Mouse (Mus musculus) spleen, adult 2 months (tissue): ENCODE data around the gene Atp6v0e. TPM values are rescaled to one million over a fixed set of nuclear protein-coding genes. Genes with fewer than 3 reads are reported as not detected.

Experiments
- DNase-seq, 2 experiments: peaks; one replicate each; pipeline versions ENCODE4 v3.0.0 to v3.0.0-alpha.2; 2012 to 2021; ENCODE audit warnings: low spot score in 2 of 2, low read depth in 1 of 2
- H3K27ac ChIP-seq: fragments of 200-500 bp; 2 replicates; pipeline ENCODE4 v1.5.1; 2012; ENCODE audit warnings: low read length, inconsistent platforms; ENCODE audit not compliant: insufficient read depth
- H3K27me3 ChIP-seq: fragments of 200-500 bp; 2 replicates; pipeline ENCODE4 v1.6.1; 2012; ENCODE audit warnings: mild to moderate bottlenecking, moderate library complexity, low read length, inconsistent platforms; ENCODE audit not compliant: control insufficient read depth, insufficient read depth
- H3K36me3 ChIP-seq: fragments of 200-500 bp; 2 replicates; pipeline ENCODE4 v1.6.1; 2012; ENCODE audit warnings: mild to moderate bottlenecking, low read length, inconsistent platforms; ENCODE audit not compliant: control insufficient read depth, insufficient read depth
- H3K4me1 ChIP-seq: fragments of 200-500 bp; 2 replicates; pipeline ENCODE4 v1.6.1; 2011; ENCODE audit warnings: inconsistent platforms; ENCODE audit not compliant: control insufficient read depth, insufficient read depth, insufficient read length
- H3K4me3 ChIP-seq: fragments of 200-500 bp; 2 replicates; pipeline ENCODE4 v1.5.1; 2011; ENCODE audit warnings: mild to moderate bottlenecking, inconsistent platforms; ENCODE audit not compliant: insufficient read depth, insufficient read length; ENCODE audit errors: extremely low read depth
- CTCF ChIP-seq: fragments of 200-500 bp; IDR thresholded peaks from 2 replicates; pipeline ENCODE4 v1.5.1; 2011; ENCODE audit warnings: mild to moderate bottlenecking, inconsistent platforms; ENCODE audit not compliant: insufficient read depth, insufficient read length, insufficient replicate concordance; ENCODE audit errors: extremely low read depth
- POLR2A ChIP-seq: fragments of 200-500 bp; IDR thresholded peaks from 2 replicates; pipeline ENCODE4 v1.6.1; 2011; ENCODE audit warnings: low read depth, low read length, inconsistent platforms
- WGBS: fragments of 180-500 bp; shearing (Covaris S2); methylation state at CpG from one replicate; pipeline ENCODE4 v1.1.7; 2018; 5-methylcytosine and 5-hydroxymethylcytosine counted together
- polyA plus RNA-seq: library from polyadenylated mRNA; depleted of rRNA; stranded (reverse); fragments of >200 nt; gene quantifications from 2 replicates; pipeline ENCODE4 v1.2.3, GENCODE M21; 2012

The Atp6v0e gene
- polyA plus RNA-seq, 1 experiment = 192 TPM

- TF ChIP-seq CTCF = no peak
- no peak for TF ChIP-seq POLR2A
- 74% methylated on average over 13 of the region's 13 CpGs for WGBS
- DNase-seq = no peak
- H3K4me1 ChIP-seq = no peaks in the 10 kb centered on the region
- H3K27ac ChIP-seq = no peak overlapping the region
- H3K4me3 ChIP-seq = no peak overlapping the region
- peaks cover 5% of the 10 kb centered on the region; the same call in 1 of the 2 replicates for H3K36me3 ChIP-seq
- H3K27me3 ChIP-seq = no peaks in the 10 kb centered on the region
Observed at GRCm38 (mm10) chr17:26647283-26647682, 15.7 kb upstream of the Atp6v0e start.

- no peaks in the 10 kb centered on the region for H3K27me3 ChIP-seq
- TF ChIP-seq POLR2A (no peak), CTCF (no peak)
- H3K27ac ChIP-seq = no peak overlapping the region
- H3K4me3 ChIP-seq = no peak overlapping the region
- H3K36me3 ChIP-seq = no peaks in the 10 kb centered on the region
- DNase-seq = no peak
- 85% methylated on average over 4 of the region's 4 CpGs for WGBS
- H3K4me1 ChIP-seq = no peaks in the 10 kb centered on the region
Observed at GRCm38 (mm10) chr17:26649565-26649964, 13.5 kb upstream of the Atp6v0e start.

GRCm38 (mm10) chr17:26650451-26651363 is 12.3 kb upstream of the Atp6v0e start:
- Histone ChIP-seq H3K27me3 (no peaks in the 10 kb centered on the region), H3K27ac (no peak overlapping the region), H3K36me3 (no peaks in the 10 kb centered on the region), H3K4me3 (no peak overlapping the region), H3K4me1 (no peaks in the 10 kb centered on the region)
- 93% methylated on average over 14 of the region's 14 CpGs for WGBS
- DNase-seq = no peak
- TF ChIP-seq POLR2A = no peak
- no peak for TF ChIP-seq CTCF

- DNase-seq = no peak
- no peak overlapping the region for H3K4me3 ChIP-seq
- H3K36me3 ChIP-seq = no peaks in the 10 kb centered on the region
- 50% methylated on average over 21 of the region's 21 CpGs for WGBS
- TF ChIP-seq POLR2A = no peak
- no peak for TF ChIP-seq CTCF
- H3K27me3 ChIP-seq = no peaks in the 10 kb centered on the region
- peaks cover 5% of the 10 kb centered on the region; the same call in 1 of the 2 replicates for H3K4me1 ChIP-seq
- no peak overlapping the region for H3K27ac ChIP-seq
Observed at GRCm38 (mm10) chr17:26658854-26659572, 4.0 kb upstream of the Atp6v0e start.

GRCm38 (mm10) chr17:26659573-26659915 is 3.5 kb upstream of the Atp6v0e start:
- 74% methylated on average over 3 of the region's 3 CpGs for WGBS

GRCm38 (mm10) chr17:26660192-26660912 is 2.7 kb upstream of the Atp6v0e start:
- Histone ChIP-seq H3K27ac (no peak overlapping the region), H3K36me3 (no peaks in the 10 kb centered on the region), H3K4me3 (no peak overlapping the region), H3K27me3 (no peaks in the 10 kb centered on the region), H3K4me1 (peaks cover 5% of the 10 kb centered on the region; the same call in 1 of the 2 replicates)
- peak; percentile 26 to 75 for DNase-seq
- TF ChIP-seq CTCF = peak; percentile 84
- no peak for TF ChIP-seq POLR2A
- 29% methylated on average over 21 of the region's 21 CpGs for WGBS

More at GRCm38 (mm10) chr17:26659573-26659915, 3.5 kb upstream of the Atp6v0e start:
- Histone ChIP-seq H3K27me3 (no peaks in the 10 kb centered on the region), H3K27ac (no peak overlapping the region), H3K36me3 (no peaks in the 10 kb centered on the region), H3K4me3 (no peak overlapping the region), H3K4me1 (peaks cover 5% of the 10 kb centered on the region; the same call in 1 of the 2 replicates)
- no peak for DNase-seq
- TF ChIP-seq POLR2A = no peak
- TF ChIP-seq CTCF = no peak
